Mouse (Mus musculus) hindbrain, embryonic 14.5 days (tissue): ENCODE data around the gene Pold1. TPM values are rescaled to one million over a fixed set of nuclear protein-coding genes. Genes with fewer than 3 reads are reported as not detected.

Experiments used
- ATAC-seq: fragments of 200-750 bp; cut with Nextera tagmentation; 2 replicates; pipeline ENCODE4 v1.8.0; 2017; ENCODE audit warnings: moderate number of reproducible peaks, mild to moderate bottlenecking, moderate TSS enrichment, moderate library complexity; ENCODE audit not compliant: low FRiP score
- DNase-seq: peaks from one replicate; pipeline ENCODE4 v3.0.0-alpha.2; 2015; ENCODE audit warnings: low spot score
- H3K27ac ChIP-seq: fragments of 300-500 bp; sonication (generic); 2 replicates; pipeline ENCODE4 v1.5.1; 2014; ENCODE audit warnings: mild to moderate bottlenecking, moderate library complexity
- H3K27me3 ChIP-seq: fragments of 300-500 bp; sonication (generic); 2 replicates; pipeline ENCODE4 v1.6.1; 2014; ENCODE audit warnings: mild to moderate bottlenecking, low read length, mixed read lengths; ENCODE audit not compliant: control insufficient read depth, insufficient read depth
- H3K36me3 ChIP-seq: fragments of 300-500 bp; sonication (generic); replicated peaks from 2 replicates; pipeline ENCODE4 v1.6.1; 2014; ENCODE audit not compliant: control insufficient read depth, insufficient read depth
- H3K4me1 ChIP-seq: fragments of 300-500 bp; sonication (generic); replicated peaks from 2 replicates; pipeline ENCODE4 v1.6.1; 2014; ENCODE audit warnings: antibody characterized with exemption, low read length, mixed read lengths; ENCODE audit not compliant: control insufficient read depth, insufficient read depth
- H3K4me2 ChIP-seq: fragments of 300-500 bp; sonication (generic); replicated peaks from 2 replicates; pipeline ENCODE4 v1.6.1; 2014; ENCODE audit warnings: mild to moderate bottlenecking, moderate library complexity
- H3K4me3 ChIP-seq: fragments of 300-500 bp; sonication (generic); replicated peaks from 2 replicates; pipeline ENCODE4 v1.5.1; 2014; ENCODE audit warnings: mild to moderate bottlenecking, low read length
- H3K9ac ChIP-seq: fragments of 300-500 bp; sonication (generic); 2 replicates; pipeline ENCODE4 v1.6.1; 2014
- H3K9me3 ChIP-seq: fragments of 300-500 bp; sonication (generic); 2 replicates; pipeline ENCODE4 v1.6.1; 2016; ENCODE audit warnings: low read length; ENCODE audit not compliant: control insufficient read depth
- WGBS: fragments of 180-500 bp; shearing (Covaris S2); extraction: QIAGEN DNeasy Blood & Tissue Kit; methylation state at CpG from one replicate; pipeline ENCODE4 v1.1.7; 2014; 5-methylcytosine and 5-hydroxymethylcytosine counted together
- microRNA-seq: library from miRNA; unstranded; fragments of <30 nt; microRNA quantifications from one replicate; pipeline ENCODE4, GENCODE M21; 2016
- polyA plus RNA-seq: library from polyadenylated mRNA; unstranded; fragments of >200 nt; fragmentation: Nextera tagmentation; extraction: Ambion mirVana; gene quantifications from 2 replicates; pipeline ENCODE4 v1.2.1, GENCODE M21; 2014

The Pold1 gene
- polyA plus RNA-seq, 1 experiment from 2014 or later, result 14.0 TPM

DNA sequence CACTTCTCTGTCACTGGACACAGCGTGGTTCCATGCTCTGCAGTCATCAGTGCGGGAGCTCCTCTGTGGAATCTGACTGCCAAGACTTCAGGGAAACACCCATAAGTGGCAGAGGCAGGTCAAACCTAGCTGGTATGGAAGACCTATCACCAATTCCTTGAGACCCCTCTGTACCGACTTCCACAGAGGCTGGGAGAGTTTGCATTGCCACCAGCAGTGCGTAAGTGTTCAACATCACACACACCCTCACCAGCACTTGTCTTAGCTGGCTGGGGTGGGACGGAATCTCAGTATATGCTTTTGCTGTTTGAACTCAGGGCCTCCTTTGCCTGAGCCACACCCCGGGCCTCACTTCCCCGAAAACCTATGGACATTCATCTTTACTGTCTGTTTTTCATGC, 60.7 kb downstream of the Pold1 start:
- Histone ChIP-seq H3K9ac (no peak overlapping the region), H3K4me3 (no peak overlapping the region), H3K36me3 (peaks cover 44% of the 10 kb centered on the region), H3K27ac (no peak overlapping the region), H3K4me2 (no peak overlapping the region), H3K4me1 (no peaks in the 10 kb centered on the region), H3K27me3 (no peaks in the 10 kb centered on the region), H3K9me3 (no peaks in the 10 kb centered on the region)
- WGBS, result 95% methylated on average over 7 of the region's 7 CpGs
- DNase-seq (no peak), ATAC-seq (no peak)

DNA sequence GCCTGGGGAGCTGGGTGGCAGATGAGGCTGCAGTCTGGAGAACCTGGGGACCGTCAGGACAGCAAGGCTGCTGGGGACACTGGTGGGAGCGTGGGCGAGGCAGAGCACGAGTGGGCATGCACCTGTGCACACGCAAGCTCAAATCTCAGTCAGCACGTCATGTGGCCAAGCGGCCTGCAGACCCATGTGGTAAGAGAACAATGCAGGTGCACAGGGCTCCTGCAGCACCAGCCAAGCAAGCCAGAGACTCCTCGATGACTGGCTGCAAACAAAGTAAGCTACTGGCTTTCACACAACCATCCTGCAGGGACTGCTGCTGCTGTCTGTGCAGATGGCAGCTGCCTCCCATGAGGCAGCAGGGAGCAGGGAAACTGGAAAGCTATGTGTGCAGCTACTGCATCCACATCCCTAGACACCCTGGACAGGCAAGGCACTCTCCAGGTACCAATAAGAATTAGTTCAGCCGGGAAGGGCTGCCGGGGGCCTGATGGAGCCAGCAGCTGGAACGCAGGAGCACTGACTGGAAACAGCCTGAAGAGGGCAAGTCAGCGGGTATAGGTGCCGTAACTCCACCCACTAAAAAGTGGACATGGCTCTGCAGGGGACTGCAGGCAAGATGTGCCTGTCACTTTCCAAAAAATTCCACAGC, 61.6 kb downstream of the Pold1 start:
- Histone ChIP-seq H3K4me2 (no peak overlapping the region), H3K9ac (peak overlapping the region; percentile 26; the same call in 1 of the 2 replicates), H3K4me1 (no peaks in the 10 kb centered on the region), H3K36me3 (peaks cover 35% of the 10 kb centered on the region), H3K27me3 (no peaks in the 10 kb centered on the region), H3K27ac (peak overlapping the region; percentile 41; the same call in 1 of the 2 replicates), H3K4me3 (no peak overlapping the region), H3K9me3 (no peaks in the 10 kb centered on the region)
- 59% methylated on average over 13 of the region's 13 CpGs for WGBS
- ATAC-seq (no peak), DNase-seq (no peak)

DNA sequence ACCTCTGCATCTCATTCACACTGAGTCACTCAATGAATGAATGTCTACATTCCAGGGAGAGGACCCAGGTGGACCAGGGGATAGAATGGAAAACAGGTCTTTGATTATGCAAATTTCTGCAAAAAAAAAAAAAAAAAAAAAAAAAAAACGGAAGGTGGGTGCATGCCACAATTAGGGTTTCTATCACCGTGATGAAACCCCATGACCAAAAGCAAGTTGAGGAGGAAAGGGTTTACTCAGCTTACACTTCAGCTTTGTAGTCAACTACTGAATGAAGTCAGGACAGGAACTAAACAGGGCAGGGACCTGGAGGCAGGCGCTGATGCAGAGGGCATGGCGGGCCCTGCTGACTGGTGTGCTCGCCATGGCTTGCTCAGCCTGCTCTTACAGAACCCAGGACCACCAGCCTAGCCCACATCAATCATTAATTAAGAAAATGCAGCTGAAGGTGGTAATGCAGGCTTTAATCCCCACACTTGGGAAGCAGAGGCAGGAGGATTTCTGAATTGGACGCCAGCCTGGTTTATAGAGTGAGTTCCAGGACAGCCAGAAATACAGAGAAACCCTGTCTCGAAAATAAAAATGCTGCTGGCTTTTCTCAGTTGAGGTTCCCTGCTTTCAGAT, 63.0 kb downstream of the Pold1 start:
- Histone ChIP-seq H3K36me3 (peaks cover 21% of the 10 kb centered on the region), H3K4me3 (no peak overlapping the region), H3K27me3 (0 out of 2 replicates have a peak, but pooled peaks cover 1% of the 10 kb centered on the region), H3K4me2 (no peak overlapping the region), H3K9ac (no peak overlapping the region), H3K4me1 (no peaks in the 10 kb centered on the region), H3K9me3 (no peaks in the 10 kb centered on the region), H3K27ac (no peak overlapping the region)
- whole genome bisulfite sequencing, result 76% methylated on average over 7 of the region's 7 CpGs
- no peak for ATAC-seq
- DNase-seq, result no peak

DNA sequence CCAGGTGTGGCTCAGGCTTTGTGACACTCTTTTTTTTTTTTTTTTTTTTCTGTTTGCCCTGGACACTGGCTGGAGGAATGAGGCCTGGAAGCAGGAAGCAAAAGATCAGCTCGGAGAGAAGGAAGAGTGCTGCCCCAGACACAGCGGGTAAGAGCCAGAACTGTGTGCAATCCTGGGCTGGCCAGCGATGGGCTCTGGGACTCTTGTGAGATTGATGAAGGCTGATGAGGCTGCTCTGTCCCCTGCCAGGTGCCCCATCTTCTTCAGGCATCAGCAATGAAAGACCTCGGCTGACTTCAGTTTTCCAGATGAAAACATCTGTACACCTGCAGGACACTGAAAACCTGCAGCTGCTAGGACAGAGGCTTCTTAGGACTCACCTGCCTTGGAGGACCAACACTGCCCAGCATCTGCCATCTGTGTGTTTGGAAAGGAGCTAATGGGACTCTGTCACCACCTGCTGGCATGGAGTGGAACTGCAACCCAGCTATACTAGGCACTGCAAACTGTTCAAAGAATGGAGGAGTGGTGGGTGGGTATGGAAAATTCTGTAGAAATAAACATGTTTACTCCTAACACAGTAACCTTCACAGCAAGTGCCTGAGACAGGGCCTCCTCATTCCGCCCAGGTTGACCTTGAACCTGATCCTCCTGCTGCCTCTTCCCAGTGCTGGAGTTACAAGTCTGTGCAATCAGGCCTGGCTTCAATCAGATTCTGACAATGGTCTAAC, 63.6 kb downstream of the Pold1 start:
- Histone ChIP-seq H3K27me3 (peaks cover 6% of the 10 kb centered on the region; the same call in 1 of the 2 replicates), H3K9ac (no peak overlapping the region), H3K4me1 (no peaks in the 10 kb centered on the region), H3K4me3 (no peak overlapping the region), H3K36me3 (peaks cover 15% of the 10 kb centered on the region), H3K27ac (no peak overlapping the region), H3K9me3 (no peaks in the 10 kb centered on the region), H3K4me2 (no peak overlapping the region)
- DNase-seq (peak; percentile 96), ATAC-seq (peak; percentile 77)
- 40% methylated on average over 5 of the region's 5 CpGs for WGBS

DNA sequence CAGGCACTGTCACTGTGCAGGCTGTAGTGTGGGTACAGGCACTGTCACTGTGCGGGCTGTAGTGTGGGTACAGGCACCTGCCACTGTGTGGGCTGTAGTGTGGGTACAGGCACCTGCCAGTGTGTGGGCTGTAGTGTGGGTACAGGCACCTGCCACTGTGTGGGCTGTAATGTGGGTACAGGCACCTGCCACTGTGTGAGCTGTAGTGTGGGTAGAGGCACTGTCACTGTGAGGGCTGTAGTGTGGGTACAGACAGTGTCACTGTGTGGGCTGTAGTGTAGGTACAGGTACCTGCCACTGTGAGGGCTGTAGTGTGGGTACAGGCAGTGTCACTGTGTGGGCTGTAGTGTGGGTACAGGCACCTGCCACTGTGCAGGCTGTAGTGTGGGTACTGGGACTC, 64.5 kb downstream of the Pold1 start:
- H3K9ac ChIP-seq, result no peak overlapping the region
- 93% methylated on average over 1 of the region's 1 CpGs for WGBS
- no peak overlapping the region for H3K27ac ChIP-seq
- H3K9me3 ChIP-seq, result no peaks in the 10 kb centered on the region
- H3K36me3 ChIP-seq, result peaks cover 9% of the 10 kb centered on the region
- ATAC-seq (no peak), DNase-seq (no peak)
- no peak overlapping the region for H3K4me3 ChIP-seq
- H3K4me2 ChIP-seq, result no peak overlapping the region
- no peaks in the 10 kb centered on the region for H3K4me1 ChIP-seq
- peaks cover 11% of the 10 kb centered on the region; the same call in 1 of the 2 replicates for H3K27me3 ChIP-seq

DNA sequence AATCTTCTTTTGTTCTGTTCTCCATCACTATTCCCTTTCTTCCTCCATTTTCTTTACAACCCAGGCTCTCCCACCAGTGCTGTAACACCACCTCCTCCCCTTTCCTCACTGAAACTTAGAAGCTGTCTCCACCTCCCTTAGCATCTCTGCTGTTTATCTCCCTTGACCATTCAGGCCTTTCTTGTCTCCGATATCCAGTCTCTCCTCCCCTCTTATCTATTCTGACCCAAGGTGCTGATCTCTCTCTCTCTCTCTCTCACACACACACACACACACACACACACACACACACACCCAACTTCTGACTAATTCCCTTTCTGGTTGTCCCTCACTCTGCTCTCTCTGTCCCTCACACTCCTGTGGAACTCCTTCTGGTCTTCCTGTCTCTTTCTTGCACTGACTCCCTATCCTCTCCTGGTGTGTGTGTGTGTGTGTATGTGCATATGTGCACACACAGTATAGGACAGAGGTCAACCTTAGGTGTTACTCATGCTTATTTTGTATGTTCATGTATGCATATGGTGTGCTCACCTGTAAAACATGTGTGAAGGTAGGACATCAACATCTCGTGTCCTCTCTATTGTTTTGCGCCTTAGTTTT, 65.7 kb downstream of the Pold1 start:
- Histone ChIP-seq H3K4me1 (no peaks in the 10 kb centered on the region), H3K9ac (no peak overlapping the region), H3K36me3 (no peaks in the 10 kb centered on the region), H3K27me3 (peaks cover 21% of the 10 kb centered on the region; the same call in 1 of the 2 replicates), H3K4me3 (no peak overlapping the region), H3K27ac (no peak overlapping the region), H3K4me2 (no peak overlapping the region), H3K9me3 (no peaks in the 10 kb centered on the region)
- no peak for ATAC-seq
- DNase-seq, result no peak
- 84% methylated on average over 3 of the region's 3 CpGs for WGBS

Small RNA genes lying within 50 kb of the gene (microRNA-seq; reads per million reads assigned to microRNA genes)
- gene Mir7053, result not detected

Other genes starting within 250 kb of the Pold1 start
- 3.6 and 3.7 TPM in 2 replicates for gene Clec11a, start 241.9 kb downstream of the Pold1 start, polyA plus RNA-seq
- 40.3 and 46.8 TPM in 2 replicates for gene Shank1, start 238.6 kb downstream of the Pold1 start, polyA plus RNA-seq
- gene Syt3, start 164.7 kb downstream of the Pold1 start, polyA plus RNA-seq, result 61.8 and 70.8 TPM in 2 replicates
- gene 1700008O03Rik, start 163.0 kb downstream of the Pold1 start, polyA plus RNA-seq, result 2.1 and 2.8 TPM in 2 replicates
- gene Lrrc4b, start 119.8 kb downstream of the Pold1 start, polyA plus RNA-seq, result 26.4 and 26.5 TPM in 2 replicates
- 3.4 and 5.1 TPM in 2 replicates for gene Aspdh, start 83.5 kb downstream of the Pold1 start, polyA plus RNA-seq
- gene Josd2, start 80.9 kb downstream of the Pold1 start, polyA plus RNA-seq, result 26.9 and 33.4 TPM in 2 replicates
- 167 and 182 TPM in 2 replicates for gene Emc10, start 52.3 kb downstream of the Pold1 start, polyA plus RNA-seq
- 10.9 and 23.8 TPM in 2 replicates for gene Fam71e1, start 52.3 kb downstream of the Pold1 start, polyA plus RNA-seq
- gene Mybpc2, start 24.2 kb downstream of the Pold1 start, polyA plus RNA-seq, result 0.05 and 0.09 TPM in 2 replicates
- 0.09 TPM in 1 of 2 replicates, not detected in the other for gene Spib, start 16.8 kb downstream of the Pold1 start, polyA plus RNA-seq
- gene Nr1h2, start 5.1 kb upstream of the Pold1 start, polyA plus RNA-seq, result 50.7 and 53.6 TPM in 2 replicates
- 0.81 and 1.0 TPM in 2 replicates for gene Napsa, start 23.5 kb upstream of the Pold1 start, polyA plus RNA-seq
- 7.2 and 8.6 TPM in 2 replicates for gene Kcnc3, start 41.8 kb upstream of the Pold1 start, polyA plus RNA-seq
- gene Myh14, start 122.0 kb upstream of the Pold1 start, polyA plus RNA-seq, result 4.2 and 5.0 TPM in 2 replicates
- not detected in 2 replicates for gene Izumo2, start 159.9 kb upstream of the Pold1 start, polyA plus RNA-seq
- gene Vrk3, start 199.6 kb upstream of the Pold1 start, polyA plus RNA-seq, result 24.5 and 28.8 TPM in 2 replicates
- 1.4 and 1.5 TPM in 2 replicates for gene Zfp473, start 202.2 kb upstream of the Pold1 start, polyA plus RNA-seq